Mouse (Mus musculus) embryonic facial prominence, embryonic 15.5 days (tissue): ENCODE data around the gene 4930444G20Rik. TPM values are rescaled to one million over a fixed set of nuclear protein-coding genes. Genes with fewer than 3 reads are reported as not detected.
A peak's percentile ranks its signal among the peaks of the same experiment; 100 is the strongest.
"Not testable (repeated sequence)": the region's sequence is repeated elsewhere in the genome, so short reads cannot be mapped to it uniquely, and the experiment has no call there.

Experiments used
- ATAC-seq: fragments of 200-750 bp; cut with Nextera tagmentation; 2 replicates; pipeline ENCODE4 v1.8.0; 2017; ENCODE audit warnings: low read depth, moderate TSS enrichment; ENCODE audit not compliant: insufficient number of reproducible peaks, low FRiP score, low TSS enrichment
- H3K27ac ChIP-seq: fragments of 300-500 bp; sonication (generic); replicated peaks from 2 replicates; pipeline ENCODE4 v1.5.1; 2015; ENCODE audit warnings: mild to moderate bottlenecking, inconsistent platforms
- H3K27me3 ChIP-seq: fragments of 300-500 bp; sonication (generic); 2 replicates; pipeline ENCODE4 v1.6.1; 2015; ENCODE audit warnings: inconsistent platforms
- H3K36me3 ChIP-seq: fragments of 300-500 bp; sonication (generic); 2 replicates; pipeline ENCODE4 v1.6.1; 2015; ENCODE audit warnings: mild to moderate bottlenecking, inconsistent platforms
- H3K4me1 ChIP-seq: fragments of 300-500 bp; sonication (generic); 2 replicates; pipeline ENCODE4 v1.6.1; 2015; ENCODE audit warnings: inconsistent platforms
- H3K4me2 ChIP-seq: fragments of 300-500 bp; sonication (generic); replicated peaks from 2 replicates; pipeline ENCODE4 v1.6.1; 2015; ENCODE audit warnings: mild to moderate bottlenecking, inconsistent platforms
- H3K4me3 ChIP-seq: fragments of 300-500 bp; sonication (generic); replicated peaks from 2 replicates; pipeline ENCODE4 v1.5.1; 2015; ENCODE audit warnings: mild to moderate bottlenecking, inconsistent platforms
- H3K9ac ChIP-seq: fragments of 300-500 bp; sonication (generic); 2 replicates; pipeline ENCODE4 v1.6.1; 2015; ENCODE audit warnings: inconsistent platforms
- H3K9me3 ChIP-seq: fragments of 300-500 bp; sonication (generic); replicated peaks from 2 replicates; pipeline ENCODE4 v1.6.1; 2016; ENCODE audit warnings: inconsistent platforms
- WGBS: fragments of 180-500 bp; shearing (Covaris S2); methylation state at CpG from one replicate; pipeline ENCODE4 v1.1.7; 2015; 5-methylcytosine and 5-hydroxymethylcytosine counted together
- polyA plus RNA-seq: library from polyadenylated mRNA; unstranded; fragments of >200 nt; fragmentation: Nextera tagmentation; extraction: Ambion mirVana; gene quantifications from 2 replicates; pipeline ENCODE4 v1.2.1, GENCODE M21; 2015

4930444G20Rik gene
- polyA plus RNA-seq = not detected in 2 replicates

GRCm38 (mm10) chr10:22067979-22068378, at the start of gene 4930444G20Rik:
Gene 4930444G20Rik, minus strand, starts transcription at chr10:22068079.
- 89% methylated on average over 7 of the region's 7 CpGs for WGBS
- not testable (repeated sequence) for H3K9ac ChIP-seq, H3K4me3 ChIP-seq, H3K4me2 ChIP-seq, H3K27ac ChIP-seq, ATAC-seq, H3K36me3 ChIP-seq, H3K9me3 ChIP-seq, H3K27me3 ChIP-seq, H3K4me1 ChIP-seq

GRCm38 (mm10) chr10:22074531-22074930, 6.7 kb upstream of the 4930444G20Rik start:
- H3K4me2 ChIP-seq = no peak overlapping the region
- no peak for ATAC-seq
- no peak overlapping the region for H3K27ac ChIP-seq
- no peak overlapping the region for H3K9ac ChIP-seq
- no peaks in the 10 kb centered on the region for H3K4me1 ChIP-seq
- H3K4me3 ChIP-seq = no peak overlapping the region
- whole genome bisulfite sequencing = 86% methylated on average over 2 of the region's 2 CpGs
- H3K27me3 ChIP-seq = no peaks in the 10 kb centered on the region
- no peaks in the 10 kb centered on the region for H3K36me3 ChIP-seq
- no peaks in the 10 kb centered on the region for H3K9me3 ChIP-seq

- 69% methylated on average over 2 of the region's 2 CpGs for WGBS
- Histone ChIP-seq H3K4me3 (no peak overlapping the region), H3K4me2 (no peak overlapping the region), H3K36me3 (no peaks in the 10 kb centered on the region), H3K9me3 (no peaks in the 10 kb centered on the region), H3K27ac (no peak overlapping the region), H3K27me3 (no peaks in the 10 kb centered on the region), H3K9ac (no peak overlapping the region), H3K4me1 (no peaks in the 10 kb centered on the region)
- no peak for ATAC-seq
These were observed 4.9 kb upstream of the 4930444G20Rik start for GRCm38 (mm10) chr10:22072739-22073138.

- no peak overlapping the region for H3K4me2 ChIP-seq
- no peak for ATAC-seq
- H3K27me3 ChIP-seq = no peaks in the 10 kb centered on the region
- H3K9ac ChIP-seq = no peak overlapping the region
- no peaks in the 10 kb centered on the region for H3K4me1 ChIP-seq
- 63% methylated on average over 4 of the region's 4 CpGs for WGBS
- H3K36me3 ChIP-seq = no peaks in the 10 kb centered on the region
- no peak overlapping the region for H3K27ac ChIP-seq
- no peak overlapping the region for H3K4me3 ChIP-seq
- H3K9me3 ChIP-seq = no peaks in the 10 kb centered on the region
These were observed 2.7 kb upstream of the 4930444G20Rik start for GRCm38 (mm10) chr10:22070576-22070975.

- ATAC-seq = no peak
- H3K27ac ChIP-seq = no peak overlapping the region
- no peak overlapping the region for H3K4me3 ChIP-seq
- H3K4me1 ChIP-seq = no peaks in the 10 kb centered on the region
- H3K9me3 ChIP-seq = no peaks in the 10 kb centered on the region
- H3K4me2 ChIP-seq = no peak overlapping the region
- whole genome bisulfite sequencing = 92% methylated on average over 2 of the region's 2 CpGs
- H3K36me3 ChIP-seq = no peaks in the 10 kb centered on the region
- H3K9ac ChIP-seq = no peak overlapping the region
- H3K27me3 ChIP-seq = no peaks in the 10 kb centered on the region
These were observed 2.3 kb upstream of the 4930444G20Rik start for GRCm38 (mm10) chr10:22070168-22070567.

GRCm38 (mm10) chr10:22059415-22059814, 8.5 kb downstream of the 4930444G20Rik start:
- Histone ChIP-seq H3K4me1 (no peaks in the 10 kb centered on the region), H3K27me3 (no peaks in the 10 kb centered on the region), H3K4me2 (peak overlapping the region; percentile 63; the same call in 1 of the 2 replicates), H3K9me3 (no peaks in the 10 kb centered on the region), H3K4me3 (no peak overlapping the region), H3K9ac (no peak overlapping the region), H3K27ac (no peak overlapping the region), H3K36me3 (no peaks in the 10 kb centered on the region)
- 79% methylated on average over 2 of the region's 2 CpGs for WGBS
- no peak for ATAC-seq

- peak; percentile 57 for ATAC-seq
- no peaks in the 10 kb centered on the region for H3K27me3 ChIP-seq
- H3K36me3 ChIP-seq = no peaks in the 10 kb centered on the region
- H3K9me3 ChIP-seq = no peaks in the 10 kb centered on the region
- H3K4me3 ChIP-seq = peak overlapping the region; percentile 56
- H3K4me2 ChIP-seq = peak overlapping the region; percentile 63
- H3K9ac ChIP-seq = no peak overlapping the region
- WGBS = 14% methylated on average over 12 of the region's 12 CpGs
- H3K4me1 ChIP-seq = no peaks in the 10 kb centered on the region
- no peak overlapping the region for H3K27ac ChIP-seq
These were observed 8.9 kb downstream of the 4930444G20Rik start for GRCm38 (mm10) chr10:22059026-22059325.

- peak; percentile 98 for ATAC-seq
- Histone ChIP-seq H3K9me3 (no peaks in the 10 kb centered on the region), H3K36me3 (no peaks in the 10 kb centered on the region), H3K9ac (peak overlapping the region; percentile 44), H3K27me3 (no peaks in the 10 kb centered on the region), H3K4me3 (peak overlapping the region; percentile 56), H3K4me1 (no peaks in the 10 kb centered on the region), H3K4me2 (peak overlapping the region; percentile 63), H3K27ac (no peak overlapping the region)
- 9% methylated on average over 41 of the region's 41 CpGs for WGBS
These were observed 9.5 kb downstream of the 4930444G20Rik start for GRCm38 (mm10) chr10:22058218-22059025.

GRCm38 (mm10) chr10:22055308-22055707, 12.6 kb downstream of the 4930444G20Rik start:
- no peak for ATAC-seq
- H3K4me2 ChIP-seq = no peak overlapping the region

GRCm38 (mm10) chr10:22036256-22036655, 31.6 kb downstream of the 4930444G20Rik start:
- WGBS = 11% methylated on average over 3 of the region's 3 CpGs

More at GRCm38 (mm10) chr10:22055308-22055707, 12.6 kb downstream of the 4930444G20Rik start:
- no peaks in the 10 kb centered on the region for H3K27me3 ChIP-seq
- H3K9ac ChIP-seq = no peak overlapping the region
- H3K27ac ChIP-seq = no peak overlapping the region
- no peaks in the 10 kb centered on the region for H3K9me3 ChIP-seq
- H3K4me3 ChIP-seq = no peak overlapping the region
- H3K4me1 ChIP-seq = no peaks in the 10 kb centered on the region
- H3K36me3 ChIP-seq = no peaks in the 10 kb centered on the region

GRCm38 (mm10) chr10:22034303-22034702, 33.6 kb downstream of the 4930444G20Rik start:
- Histone ChIP-seq H3K4me3 (no peak overlapping the region), H3K27ac (no peak overlapping the region), H3K27me3 (0 out of 2 replicates have a peak, but pooled peaks cover 3% of the 10 kb centered on the region), H3K4me2 (no peak overlapping the region), H3K36me3 (no peaks in the 10 kb centered on the region), H3K9ac (no peak overlapping the region), H3K4me1 (no peaks in the 10 kb centered on the region), H3K9me3 (no peaks in the 10 kb centered on the region)
- ATAC-seq = no peak
- 8% methylated on average over 9 of the region's 9 CpGs for WGBS

More at GRCm38 (mm10) chr10:22036256-22036655, 31.6 kb downstream of the 4930444G20Rik start:
- not testable (repeated sequence) for H3K36me3 ChIP-seq, H3K9ac ChIP-seq, H3K27me3 ChIP-seq, ATAC-seq, H3K27ac ChIP-seq, H3K4me1 ChIP-seq, H3K4me3 ChIP-seq, H3K4me2 ChIP-seq, H3K9me3 ChIP-seq

- no peak overlapping the region for H3K4me2 ChIP-seq
- no peak overlapping the region for H3K27ac ChIP-seq
- H3K4me1 ChIP-seq = no peaks in the 10 kb centered on the region
- no peaks in the 10 kb centered on the region for H3K9me3 ChIP-seq
- no peaks in the 10 kb centered on the region for H3K27me3 ChIP-seq
- 92% methylated on average over 4 of the region's 4 CpGs for WGBS
- ATAC-seq = no peak
- H3K9ac ChIP-seq = no peak overlapping the region
- H3K4me3 ChIP-seq = no peak overlapping the region
- no peaks in the 10 kb centered on the region for H3K36me3 ChIP-seq
These were observed 49.3 kb downstream of the 4930444G20Rik start for GRCm38 (mm10) chr10:22018618-22019017.
